Comparison of ENCODE assay signal across 8 mouse cellular contexts in genomic region chrX:162759251-162760114, GRCm38 (mm10). TPM values are rescaled to one million over a fixed set of nuclear protein-coding genes. Genes with fewer than 3 reads are reported as not detected.
DNase-seq lines count a peak whose midpoint lies in the region; ATAC-seq and TF ChIP-seq lines count a peak whose summit lies in the region.

No protein-coding gene starts in this region.

- H3K4me2 ChIP-seq in neural tube, embryonic 11.5 days (ENCODE audit: low read depth) = peak overlapping the region; percentile 45
- H3K4me2 ChIP-seq in heart, embryonic 13.5 days = peak overlapping the region; percentile 65
- H3K4me2 ChIP-seq in liver, embryonic 14.5 days (ENCODE audit: low read depth) = peak overlapping the region; percentile 74
- H3K4me2 ChIP-seq in neural tube, embryonic 14.5 days (ENCODE audit: low read depth, low read length) = peak overlapping the region; percentile 46

- no peak for TF ChIP-seq CTCF in liver, embryonic 14.5 days (IDR thresholded peaks at IDR 0.05; ENCODE audit: low read depth)

- H3K36me3 ChIP-seq in neural tube, embryonic 11.5 days (ENCODE audit: control insufficient read depth, insufficient read depth, low read length) = no peaks in the 10 kb centered on the region
- peaks cover 11% of the 10 kb centered on the region for H3K36me3 ChIP-seq in heart, embryonic 13.5 days
- H3K36me3 ChIP-seq in liver, embryonic 14.5 days (replicated peaks; ENCODE audit: control insufficient read depth, insufficient read depth, low read depth) = peaks cover 4% of the 10 kb centered on the region
- H3K36me3 ChIP-seq in neural tube, embryonic 14.5 days (ENCODE audit: control insufficient read depth, insufficient read depth, low read length) = no peaks in the 10 kb centered on the region

- peak overlapping the region; percentile 65 for H3K4me3 ChIP-seq in neural tube, embryonic 11.5 days (ENCODE audit: low read depth, low read length)
- peak overlapping the region; percentile 42 for H3K4me3 ChIP-seq in heart, embryonic 13.5 days
- peak overlapping the region; percentile 69 to 85 for H3K4me3 ChIP-seq in liver, embryonic 14.5 days (ENCODE audit: insufficient read depth in 1 of 2, low read depth in 2 of 2, low read length in 2 of 2)
- peak overlapping the region; percentile 51 for H3K4me3 ChIP-seq in neural tube, embryonic 14.5 days (ENCODE audit: low read depth, low read length)

- peak overlapping the region; percentile 47 for H3K9ac ChIP-seq in neural tube, embryonic 11.5 days (ENCODE audit: low read length)
- H3K9ac ChIP-seq in heart, embryonic 13.5 days = peak overlapping the region; percentile 71
- peak overlapping the region; percentile 54 for H3K9ac ChIP-seq in liver, embryonic 14.5 days (replicated peaks)
- peak overlapping the region; percentile 51 for H3K9ac ChIP-seq in neural tube, embryonic 14.5 days (replicated peaks; ENCODE audit: low read depth, low read length)

- no peak for DNase-seq in neural tube, embryonic 11.5 days (ENCODE audit: low spot score)
- DNase-seq in neural tube, embryonic 10.5 days (ENCODE audit: extremely low spot score, low spot score) = no peak
- DNase-seq in embryo, embryonic 10.5 days (ENCODE audit: low spot score) = peak; percentile 47
- DNase-seq in kidney, postnatal 4 days = peak; percentile 38 to 60
- peak in 1 of 3 experiments; percentile 19 for DNase-seq in liver, embryonic 14.5 days (ENCODE audit: low read depth in 3 of 3, low spot score in 3 of 3)
- DNase-seq in yolk sac, embryonic 10.5 days (ENCODE audit: low spot score) = peak; percentile 69

- WGBS in neural tube, embryonic 11.5 days = 22% methylated on average over 31 of the region's 32 CpGs
- 19% methylated on average over 29 of the region's 32 CpGs for WGBS in heart, embryonic 13.5 days
- WGBS in liver, embryonic 14.5 days (ENCODE audit: insufficient replicate concordance) = 14% methylated on average over 29 of the region's 32 CpGs
- 20% methylated on average over 32 of the region's 32 CpGs for WGBS in neural tube, embryonic 14.5 days

- no peaks in the 10 kb centered on the region for H3K27me3 ChIP-seq in neural tube, embryonic 11.5 days (ENCODE audit: control insufficient read depth, insufficient read depth, low read length)
- H3K27me3 ChIP-seq in heart, embryonic 13.5 days (replicated peaks) = no peaks in the 10 kb centered on the region
- no peaks in the 10 kb centered on the region for H3K27me3 ChIP-seq in liver, embryonic 14.5 days (ENCODE audit: control insufficient read depth, insufficient read depth, low read length)
- no peaks in the 10 kb centered on the region for H3K27me3 ChIP-seq in neural tube, embryonic 14.5 days (ENCODE audit: control insufficient read depth, insufficient read depth, low read length)

- H3K4me1 ChIP-seq in neural tube, embryonic 11.5 days (ENCODE audit: control insufficient read depth, insufficient read depth, low read length) = 0 out of 2 replicates have a peak, but pooled peaks cover 4% of the 10 kb centered on the region
- H3K4me1 ChIP-seq in heart, embryonic 13.5 days = peaks cover 16% of the 10 kb centered on the region
- H3K4me1 ChIP-seq in liver, embryonic 14.5 days (replicated peaks; ENCODE audit: control insufficient read depth in 2 of 2, insufficient read depth in 2 of 2, low read length in 1 of 2) = peaks cover 4 to 9% of the 10 kb centered on the region in 2 experiments; a peak in 3 of 4 replicates
- no peaks in the 10 kb centered on the region for H3K4me1 ChIP-seq in neural tube, embryonic 14.5 days (ENCODE audit: control insufficient read depth, insufficient read depth, low read length)

- peak overlapping the region; percentile 65 for H3K27ac ChIP-seq in neural tube, embryonic 11.5 days (ENCODE audit: low read depth, low read length)
- peak overlapping the region; percentile 95 for H3K27ac ChIP-seq in heart, embryonic 13.5 days (replicated peaks)
- H3K27ac ChIP-seq in liver, embryonic 14.5 days = peak overlapping the region; percentile 56
- H3K27ac ChIP-seq in neural tube, embryonic 14.5 days (ENCODE audit: low read depth, low read length) = peak overlapping the region; percentile 88

- H3K9me3 ChIP-seq in neural tube, embryonic 11.5 days (ENCODE audit: control insufficient read depth, low read length) = no peaks in the 10 kb centered on the region
- no peaks in the 10 kb centered on the region for H3K9me3 ChIP-seq in heart, embryonic 13.5 days
- H3K9me3 ChIP-seq in liver, embryonic 14.5 days (ENCODE audit: control insufficient read depth, low read length) = no peaks in the 10 kb centered on the region
- H3K9me3 ChIP-seq in neural tube, embryonic 14.5 days (ENCODE audit: control insufficient read depth, low read length) = no peaks in the 10 kb centered on the region

- peak; percentile 3; the same call in 1 of the 2 replicates for ATAC-seq in neural tube, embryonic 11.5 days (ENCODE audit: insufficient read depth, low FRiP score, low TSS enrichment)
- ATAC-seq in heart, embryonic 13.5 days (ENCODE audit: extremely low read depth, insufficient number of reproducible peaks, low FRiP score, low TSS enrichment) = peak; percentile 27
- ATAC-seq in liver, embryonic 14.5 days (ENCODE audit: insufficient read depth) = no peak
- ATAC-seq in neural tube, embryonic 14.5 days (ENCODE audit: low read depth) = peak; percentile 5; the same call in 1 of the 2 replicates

- TF ChIP-seq EP300 in liver, embryonic 14.5 days (IDR thresholded peaks at IDR 0.05; ENCODE audit: low read depth) = no peak

RNA-seq across cellular contexts. Expression of gene Rbbp7, which starts 0.7 kb away (rescaled TPM):
- polyA plus RNA-seq in neural tube, embryonic 11.5 days (2014; fragmentation: Nextera tagmentation; extraction: Ambion mirVana) = 325 and 326 TPM in 2 replicates
- 383 and 413 TPM in 2 replicates for polyA plus RNA-seq in heart, embryonic 13.5 days (2015; fragmentation: Nextera tagmentation; extraction: Ambion mirVana)
- polyA plus RNA-seq in liver, embryonic 14.5 days (2012; rRNA removed) = 69.9 and 111 TPM in 2 replicates
- 192 and 194 TPM in 2 replicates for polyA plus RNA-seq in liver, embryonic 14.5 days (2014; fragmentation: Nextera tagmentation; extraction: Ambion mirVana)
- 200 and 215 TPM in 2 replicates for polyA plus RNA-seq in neural tube, embryonic 14.5 days (2014; fragmentation: Nextera tagmentation; extraction: Ambion mirVana)

Comparison
In these comparisons a context has a peak if more than half of its experiments do, and no peak if none do; other contexts are left out.
1. DNase-seq: peak in embryo, embryonic 10.5 days (single experiment), kidney, postnatal 4 days (2 of 2) and yolk sac, embryonic 10.5 days (single experiment); none in neural tube, embryonic 11.5 days (single experiment) and neural tube, embryonic 10.5 days (single experiment).
2. Peak in every context shown above with its lines, with median percentiles within 50 percentile points of each other: H3K27ac ChIP-seq, H3K4me2 ChIP-seq, H3K4me3 ChIP-seq and H3K9ac ChIP-seq.